Mouse (Mus musculus) megakaryocyte, embryonic 14.5 days (primary cell): ENCODE data around the gene Cnih2.

ENCODE experiments used
- FLI1 ChIP-seq: IDR thresholded peaks from 2 replicates; pipeline ENCODE4 v1.6.1; 2012; ENCODE audit warnings: low read length, inconsistent platforms, mixed read lengths
- GATA1 ChIP-seq: IDR thresholded peaks from 3 replicates; pipeline ENCODE4 v1.6.1; 2012; ENCODE audit warnings: mixed read lengths, low read length, inconsistent platforms, borderline replicate concordance

GRCm38 (mm10) chr19:5045531-5045930 lies 52.8 kb downstream of the Cnih2 start:
- TF ChIP-seq GATA1 (no peak), FLI1 (no peak)
